Mouse (Mus musculus): ENCODE results near the gene Itpr2.

DNA sequence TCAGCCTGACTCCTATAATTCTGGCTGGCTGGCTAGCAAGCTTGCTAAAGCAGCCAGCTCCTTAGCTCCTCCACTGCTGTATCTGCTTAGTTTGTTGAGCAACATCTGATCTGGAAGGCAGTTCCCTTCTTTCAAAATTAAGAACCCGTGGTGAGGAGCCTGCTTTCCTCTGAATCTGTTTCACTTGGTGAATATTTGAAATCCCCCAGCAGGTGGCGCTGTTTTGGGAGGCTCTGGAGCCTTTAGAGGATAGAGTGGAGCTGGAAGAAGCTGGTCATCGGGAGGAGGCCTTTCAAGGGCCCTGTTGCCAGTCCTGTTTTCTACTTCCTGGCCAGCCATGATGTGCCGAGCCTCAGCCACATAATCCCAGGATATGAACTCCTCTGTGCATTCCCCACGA is 422.8 kb downstream of the Itpr2 start:
- TF ChIP-seq CTCF (IDR thresholded peaks at IDR 0.05; ENCODE audit: control insufficient read depth, insufficient read depth, low read length) (peak; percentile 67), POLR2A (IDR thresholded peaks at IDR 0.05; ENCODE audit: borderline replicate concordance, control insufficient read depth, low read depth, low read length) (no peak)

All from bone marrow, adult 2 months (tissue).